Mouse (Mus musculus): ENCODE measurements around the gene Mrpl18. TPM values are rescaled to one million over a fixed set of nuclear protein-coding genes. Genes with fewer than 3 reads are reported as not detected.

Gene Mrpl18
- polyA plus RNA-seq, 2 experiments: 55.4 to 107 TPM

DNA sequence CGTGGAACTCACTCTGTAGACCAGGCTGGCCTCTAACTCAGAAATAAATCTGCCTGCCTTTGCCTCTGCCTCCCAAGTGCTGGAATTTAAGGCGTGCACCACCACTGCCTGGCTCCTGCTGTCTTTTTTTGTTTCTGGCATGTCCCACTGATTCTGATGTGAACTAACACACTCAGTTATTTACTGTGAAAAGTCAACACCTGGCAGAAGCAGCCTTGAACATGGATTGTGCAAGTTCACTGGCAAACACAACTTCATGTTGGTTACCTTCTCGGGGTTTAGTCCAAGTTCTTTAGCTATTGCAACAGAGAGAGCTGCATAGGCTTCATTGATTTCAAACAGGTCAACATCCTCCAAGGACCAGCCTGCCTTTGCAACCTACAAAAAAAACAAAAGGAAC is 8.9 kb upstream of the Mrpl18 start:
- 73% methylated on average over 3 of the region's 3 CpGs for WGBS (ENCODE audit: insufficient replicate concordance)
- DNase-seq (ENCODE audit: low read depth in 3 of 3, low spot score in 3 of 3): peak in 2 of 3 experiments; percentile 17 to 43
- TF ChIP-seq EP300 (IDR thresholded peaks at IDR 0.05; ENCODE audit: low read depth) (no peak), CTCF (IDR thresholded peaks at IDR 0.05; ENCODE audit: low read depth) (no peak)

GRCm38 (mm10) chr17:12921073-12921472 is 4.9 kb upstream of the Mrpl18 start:
- H3K4me1 ChIP-seq (replicated peaks; ENCODE audit: control insufficient read depth in 2 of 2, insufficient read depth in 2 of 2, low read length in 1 of 2): peaks cover 2 to 5% of the 10 kb centered on the region in 2 experiments; a peak in 3 of 4 replicates
- no peak overlapping the region for H3K4me2 ChIP-seq (ENCODE audit: low read depth)
- WGBS (ENCODE audit: insufficient replicate concordance): 79% methylated on average over 1 of the region's 1 CpGs
- ATAC-seq (ENCODE audit: insufficient read depth) (no peak), DNase-seq (ENCODE audit: low read depth in 3 of 3, low spot score in 3 of 3) (no peak)
- TF ChIP-seq EP300 (IDR thresholded peaks at IDR 0.05; ENCODE audit: low read depth) (no peak), CTCF (IDR thresholded peaks at IDR 0.05; ENCODE audit: low read depth) (no peak)
- no peaks in the 10 kb centered on the region for H3K27me3 ChIP-seq (ENCODE audit: control insufficient read depth, insufficient read depth, low read length)
- peaks cover 75% of the 10 kb centered on the region for H3K36me3 ChIP-seq (replicated peaks; ENCODE audit: control insufficient read depth, insufficient read depth, low read depth)
- no peaks in the 10 kb centered on the region for H3K9me3 ChIP-seq (ENCODE audit: control insufficient read depth, low read length)
- H3K4me3 ChIP-seq (ENCODE audit: insufficient read depth in 1 of 2, low read depth in 2 of 2, low read length in 2 of 2): no peak overlapping the region
- H3K9ac ChIP-seq (replicated peaks): no peak overlapping the region
- no peak overlapping the region for H3K27ac ChIP-seq

More for the DNA sequence above, 8.9 kb upstream of the Mrpl18 start:
- Histone ChIP-seq H3K27ac (no peak overlapping the region), H3K9ac (replicated peaks) (no peak overlapping the region), H3K27me3 (ENCODE audit: control insufficient read depth, insufficient read depth, low read length) (no peaks in the 10 kb centered on the region), H3K9me3 (ENCODE audit: control insufficient read depth, low read length) (no peaks in the 10 kb centered on the region), H3K4me3 (ENCODE audit: insufficient read depth in 1 of 2, low read depth in 2 of 2, low read length in 2 of 2) (no peak overlapping the region), H3K36me3 (replicated peaks; ENCODE audit: control insufficient read depth, insufficient read depth, low read depth) (peaks cover 57% of the 10 kb centered on the region), H3K4me2 (ENCODE audit: low read depth) (no peak overlapping the region), H3K4me1 (replicated peaks; ENCODE audit: control insufficient read depth in 2 of 2, insufficient read depth in 2 of 2, low read length in 1 of 2) (no peaks in the 10 kb centered on the region)
- peak; percentile 52 for ATAC-seq (ENCODE audit: insufficient read depth)

GRCm38 (mm10) chr17:12916588-12917380 is 639 bp upstream of the Mrpl18 start:
- peak; percentile 68 to 72 (median 69) for DNase-seq (ENCODE audit: low read depth in 3 of 3, low spot score in 3 of 3)
- H3K4me2 ChIP-seq (ENCODE audit: low read depth): peak overlapping the region; percentile 91
- no peak for TF ChIP-seq CTCF (IDR thresholded peaks at IDR 0.05; ENCODE audit: low read depth)
- TF ChIP-seq EP300 (IDR thresholded peaks at IDR 0.05; ENCODE audit: low read depth): 0 out of 2 replicates have a peak, but pooled peaks have one; percentile 36
- H3K9me3 ChIP-seq (ENCODE audit: control insufficient read depth, low read length): no peaks in the 10 kb centered on the region
- no peaks in the 10 kb centered on the region for H3K27me3 ChIP-seq (ENCODE audit: control insufficient read depth, insufficient read depth, low read length)
- under 1% methylated on average over 40 of the region's 40 CpGs for WGBS (ENCODE audit: insufficient replicate concordance)
- peaks cover 5 to 8% of the 10 kb centered on the region in 2 experiments; a peak in 3 of 4 replicates for H3K4me1 ChIP-seq (replicated peaks; ENCODE audit: control insufficient read depth in 2 of 2, insufficient read depth in 2 of 2, low read length in 1 of 2)
- peak overlapping the region; percentile 90 for H3K9ac ChIP-seq (replicated peaks)
- H3K27ac ChIP-seq: peak overlapping the region; percentile 73
- H3K4me3 ChIP-seq (ENCODE audit: insufficient read depth in 1 of 2, low read depth in 2 of 2, low read length in 2 of 2): peak overlapping the region; percentile 73 to 88
- H3K36me3 ChIP-seq (replicated peaks; ENCODE audit: control insufficient read depth, insufficient read depth, low read depth): peaks cover 60% of the 10 kb centered on the region
- peak; percentile 72 for ATAC-seq (ENCODE audit: insufficient read depth)

DNA sequence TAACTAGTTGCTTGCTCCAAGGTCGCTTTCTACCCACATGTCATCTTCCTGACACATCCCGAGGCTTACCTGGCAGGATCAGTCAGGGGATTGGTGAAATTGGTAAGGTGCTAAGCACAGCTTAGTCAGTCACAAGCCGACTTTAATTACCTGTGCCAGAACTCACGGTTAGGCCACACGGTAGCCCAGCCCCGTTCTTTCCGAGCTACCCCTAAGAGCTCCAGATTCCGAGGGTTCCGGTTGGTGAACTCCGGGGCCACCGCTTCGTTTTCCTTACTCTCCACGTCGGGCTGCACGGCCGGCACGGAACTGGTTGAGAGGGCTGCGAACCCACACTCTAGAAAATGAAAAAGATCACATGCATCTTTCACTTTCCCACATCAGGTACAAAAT is 661 bp downstream of the Mrpl18 start, which contains the start of gene Tcp1:
TSS of gene Tcp1 (plus strand) at position 214 of the 393 bp plus-strand sequence.
- H3K9me3 ChIP-seq (ENCODE audit: control insufficient read depth, low read length): no peaks in the 10 kb centered on the region
- no peaks in the 10 kb centered on the region for H3K27me3 ChIP-seq (ENCODE audit: control insufficient read depth, insufficient read depth, low read length)
- peak within 1 kb of the TSS; percentile 73 to 88 for H3K4me3 ChIP-seq (ENCODE audit: insufficient read depth in 1 of 2, low read depth in 2 of 2, low read length in 2 of 2)
- peak within 1 kb of the TSS; percentile 91 for H3K4me2 ChIP-seq (ENCODE audit: low read depth)
- TF ChIP-seq EP300 (IDR thresholded peaks at IDR 0.05; ENCODE audit: low read depth) (no peak), CTCF (IDR thresholded peaks at IDR 0.05; ENCODE audit: low read depth) (no peak)
- WGBS (ENCODE audit: insufficient replicate concordance): 0% methylated on average over 18 of the region's 18 CpGs
- H3K9ac ChIP-seq (replicated peaks): peak within 1 kb of the TSS; percentile 90
- DNase-seq (ENCODE audit: low read depth in 3 of 3, low spot score in 3 of 3) (no peak), ATAC-seq (ENCODE audit: insufficient read depth) (no peak)
- peaks cover 5 to 8% of the 10 kb centered on the region in 2 experiments; a peak in 3 of 4 replicates for H3K4me1 ChIP-seq (replicated peaks; ENCODE audit: control insufficient read depth in 2 of 2, insufficient read depth in 2 of 2, low read length in 1 of 2)
- peaks cover 60% of the 10 kb centered on the region for H3K36me3 ChIP-seq (replicated peaks; ENCODE audit: control insufficient read depth, insufficient read depth, low read depth)
- peak within 1 kb of the TSS; percentile 73 for H3K27ac ChIP-seq

DNA sequence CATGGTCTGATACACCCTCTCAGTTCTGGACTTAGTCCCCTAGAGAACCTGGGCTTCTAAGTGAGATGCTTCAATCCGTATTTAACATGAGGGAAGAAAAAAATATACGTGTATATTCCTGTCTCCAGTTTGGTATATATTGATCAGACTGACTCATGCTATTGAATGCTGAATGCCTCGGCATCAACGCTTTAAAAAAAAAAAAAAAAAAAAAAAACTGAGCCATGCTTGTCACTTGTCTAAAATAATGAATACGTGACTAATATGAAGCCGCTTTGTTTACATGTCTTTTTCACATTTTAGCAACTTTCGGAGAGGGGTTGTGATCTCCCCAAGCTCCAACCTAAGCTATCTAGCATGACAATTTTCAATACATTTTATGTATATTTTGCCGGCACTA is 5.8 kb downstream of the Mrpl18 start:
- peaks cover 36% of the 10 kb centered on the region for H3K36me3 ChIP-seq (replicated peaks; ENCODE audit: control insufficient read depth, insufficient read depth, low read depth)
- 75% methylated on average over 8 of the region's 8 CpGs for WGBS (ENCODE audit: insufficient replicate concordance)
- no peak for TF ChIP-seq CTCF (IDR thresholded peaks at IDR 0.05; ENCODE audit: low read depth)
- TF ChIP-seq EP300 (IDR thresholded peaks at IDR 0.05; ENCODE audit: low read depth): no peak

More for the DNA sequence above, 5.8 kb downstream of the Mrpl18 start:
- Histone ChIP-seq H3K4me1 (replicated peaks; ENCODE audit: control insufficient read depth in 2 of 2, insufficient read depth in 2 of 2, low read length in 1 of 2) (peaks cover 2 to 3% of the 10 kb centered on the region in 2 experiments; a peak in 2 of 4 replicates), H3K27me3 (ENCODE audit: control insufficient read depth, insufficient read depth, low read length) (no peaks in the 10 kb centered on the region), H3K9me3 (ENCODE audit: control insufficient read depth, low read length) (no peaks in the 10 kb centered on the region), H3K27ac (no peak overlapping the region), H3K9ac (replicated peaks) (no peak overlapping the region), H3K4me3 (ENCODE audit: insufficient read depth in 1 of 2, low read depth in 2 of 2, low read length in 2 of 2) (no peak overlapping the region), H3K4me2 (ENCODE audit: low read depth) (no peak overlapping the region)
- DNase-seq (ENCODE audit: low read depth in 3 of 3, low spot score in 3 of 3) (no peak), ATAC-seq (ENCODE audit: insufficient read depth) (no peak)

Data from liver, embryonic 14.5 days (tissue).